15 mouse cellular contexts compared by ENCODE assay signal in genomic region chr14:98173831-98174230, GRCm38 (mm10).
"Had no signal": no experiment of that assay in that cellular context is flagged by ENCODE, and none has a peak within 500 bp of the region (broad histone marks: within the 10 kb centered on the region; RNA-seq: fewer than 3 reads in every experiment).

No protein-coding gene starts in this region.

- H3K27me3 ChIP-seq: midbrain, embryonic 15.5 days; neural tube, embryonic 15.5 days had no signal

- DNase-seq: kidney, postnatal 25 days; lung, adult 2 months; lung, postnatal 36 days; right cerebral cortex, postnatal 4 days; spleen, adult 18-20 months; thymus, adult 18-20 months; thymus, postnatal 14 days had no signal

- H3K36me3 ChIP-seq: kidney, embryonic 15.5 days; limb, embryonic 10.5 days; liver, embryonic 15.5 days; midbrain, embryonic 15.5 days; neural tube, embryonic 15.5 days had no signal

- H3K9me3 ChIP-seq: kidney, embryonic 15.5 days; limb, embryonic 10.5 days; liver, embryonic 15.5 days; midbrain, embryonic 15.5 days; neural tube, embryonic 15.5 days had no signal

- H3K4me1 ChIP-seq: liver, embryonic 15.5 days had no signal

- H3K9ac ChIP-seq: kidney, embryonic 15.5 days; liver, embryonic 15.5 days; midbrain, embryonic 15.5 days; neural tube, embryonic 15.5 days had no signal

- H3K27ac ChIP-seq: kidney, embryonic 15.5 days; left cerebral cortex, adult 2 months; limb, embryonic 10.5 days; liver, embryonic 15.5 days; midbrain, embryonic 15.5 days; neural tube, embryonic 15.5 days had no signal

- H3K4me3 ChIP-seq: kidney, embryonic 15.5 days; left cerebral cortex, adult 2 months; limb, embryonic 10.5 days; liver, embryonic 15.5 days; midbrain, embryonic 15.5 days; neural tube, embryonic 15.5 days had no signal

- ATAC-seq: lung, postnatal 0 days; midbrain, embryonic 15.5 days had no signal

- H3K4me2 ChIP-seq: kidney, embryonic 15.5 days; liver, embryonic 11.5 days; liver, embryonic 15.5 days; midbrain, embryonic 15.5 days; neural tube, embryonic 15.5 days had no signal
